Comparison of ENCODE assay signal across 8 mouse cellular contexts in genomic region chr2:68472551-68472910, GRCm38 (mm10). TPM values are rescaled to one million over a fixed set of nuclear protein-coding genes. Genes with fewer than 3 reads are reported as not detected.
DNase-seq lines count a peak whose midpoint lies in the region; ATAC-seq and TF ChIP-seq lines count a peak whose summit lies in the region.

No protein-coding gene starts in this region.

- H3K4me1 ChIP-seq in heart, embryonic 11.5 days (ENCODE audit: control insufficient read depth, insufficient read depth, low read length): peaks cover 17% of the 10 kb centered on the region
- H3K4me1 ChIP-seq in ES-Bruce4 (ENCODE audit: control insufficient read depth, insufficient read depth, low read length): no peaks in the 10 kb centered on the region
- H3K4me1 ChIP-seq in hindbrain, embryonic 10.5 days (replicated peaks): peaks cover 37% of the 10 kb centered on the region
- H3K4me1 ChIP-seq in liver, postnatal 0 days (ENCODE audit: insufficient read depth): peaks cover 7% of the 10 kb centered on the region

- no peaks in the 10 kb centered on the region for H3K9me3 ChIP-seq in heart, embryonic 11.5 days (replicated peaks; ENCODE audit: control insufficient read depth, low read length)
- no peaks in the 10 kb centered on the region for H3K9me3 ChIP-seq in ES-Bruce4 (replicated peaks; ENCODE audit: control insufficient read depth, insufficient read depth, low read length, poor library complexity, severe bottlenecking)
- no peaks in the 10 kb centered on the region for H3K9me3 ChIP-seq in hindbrain, embryonic 10.5 days
- H3K9me3 ChIP-seq in liver, postnatal 0 days (ENCODE audit: low read length): no peaks in the 10 kb centered on the region

- TF ChIP-seq POLR2A in ES-Bruce4 (IDR thresholded peaks at IDR 0.05; ENCODE audit: insufficient read depth, low read length): no peak

- H3K9ac ChIP-seq in heart, embryonic 11.5 days (ENCODE audit: low read depth, low read length): peak overlapping the region; percentile 97
- peak overlapping the region; percentile 85 for H3K9ac ChIP-seq in ES-Bruce4 (ENCODE audit: low read depth, poor library complexity, severe bottlenecking)
- peak overlapping the region; percentile 60; the same call in 1 of the 2 replicates for H3K9ac ChIP-seq in liver, postnatal 0 days (replicated peaks)

- no peak for DNase-seq in heart, postnatal 4 days
- no peak for DNase-seq in hindbrain, embryonic 10.5 days (ENCODE audit: low spot score)
- DNase-seq in liver, postnatal 0 days: no peak
- DNase-seq in frontal cortex, postnatal 10 days (ENCODE audit: low spot score in 2 of 2): no peak
- no peak for DNase-seq in cerebellum, postnatal 25 days
- no peak for DNase-seq in thymus, adult 18-20 months

- H3K36me3 ChIP-seq in heart, embryonic 11.5 days (ENCODE audit: control insufficient read depth, insufficient read depth, low read length): no peaks in the 10 kb centered on the region
- H3K36me3 ChIP-seq in ES-Bruce4 (ENCODE audit: control insufficient read depth, insufficient read depth, low read length, poor library complexity, severe bottlenecking): no peaks in the 10 kb centered on the region
- peaks cover 2% of the 10 kb centered on the region; the same call in 1 of the 2 replicates for H3K36me3 ChIP-seq in hindbrain, embryonic 10.5 days
- no peaks in the 10 kb centered on the region for H3K36me3 ChIP-seq in liver, postnatal 0 days (replicated peaks; ENCODE audit: insufficient read depth, low read length)

- H3K27me3 ChIP-seq in heart, embryonic 11.5 days (ENCODE audit: control insufficient read depth, insufficient read depth, low read length): no peaks in the 10 kb centered on the region
- H3K27me3 ChIP-seq in ES-Bruce4 (ENCODE audit: control insufficient read depth, insufficient read depth, low read length, poor library complexity, severe bottlenecking): peaks cover 8% of the 10 kb centered on the region
- H3K27me3 ChIP-seq in hindbrain, embryonic 10.5 days (ENCODE audit: insufficient read depth, poor library complexity, severe bottlenecking): peaks cover 12% of the 10 kb centered on the region; the same call in 1 of the 2 replicates
- peaks cover 19% of the 10 kb centered on the region for H3K27me3 ChIP-seq in liver, postnatal 0 days (ENCODE audit: insufficient read depth, low read length)

- TF ChIP-seq CTCF in ES-Bruce4 (IDR thresholded peaks at IDR 0.05; ENCODE audit: low read depth, low read length): no peak
- no peak for TF ChIP-seq CTCF in liver, postnatal 0 days (IDR thresholded peaks at IDR 0.05; ENCODE audit: low read depth)

- peak overlapping the region; percentile 93 for H3K4me3 ChIP-seq in heart, embryonic 11.5 days (ENCODE audit: low read depth, low read length)
- H3K4me3 ChIP-seq in ES-Bruce4 (ENCODE audit: low read depth, low read length): peak overlapping the region; percentile 78
- H3K4me3 ChIP-seq in hindbrain, embryonic 10.5 days: peak overlapping the region; percentile 94
- H3K4me3 ChIP-seq in liver, postnatal 0 days (ENCODE audit: low read depth, low read length): peak overlapping the region; percentile 61

- H3K27ac ChIP-seq in heart, embryonic 11.5 days (ENCODE audit: low read depth, low read length): peak overlapping the region; percentile 95
- H3K27ac ChIP-seq in ES-Bruce4 (ENCODE audit: insufficient read depth, low read length): no peak overlapping the region
- peak overlapping the region; percentile 98 for H3K27ac ChIP-seq in hindbrain, embryonic 10.5 days
- peak overlapping the region; percentile 70 for H3K27ac ChIP-seq in liver, postnatal 0 days (ENCODE audit: low read depth)

- WGBS in heart, embryonic 11.5 days (ENCODE audit: insufficient replicate concordance): 3% methylated on average over 5 of the region's 5 CpGs
- WGBS in hindbrain, embryonic 10.5 days: 1% methylated on average over 5 of the region's 5 CpGs
- WGBS in liver, postnatal 0 days (ENCODE audit: insufficient replicate concordance): 10% methylated on average over 5 of the region's 5 CpGs

- no peak for TF ChIP-seq EP300 in ES-Bruce4 (IDR thresholded peaks at IDR 0.05; ENCODE audit: insufficient read depth, low read depth, low read length)
- no peak for TF ChIP-seq EP300 in liver, postnatal 0 days (IDR thresholded peaks at IDR 0.05; ENCODE audit: low read depth)

- peak overlapping the region; percentile 88 for H3K4me2 ChIP-seq in heart, embryonic 11.5 days
- peak overlapping the region; percentile 91 for H3K4me2 ChIP-seq in liver, postnatal 0 days (ENCODE audit: low read depth, low read length)

- ATAC-seq in heart, embryonic 11.5 days (replicated peaks; ENCODE audit: insufficient number of reproducible peaks, low FRiP score, low TSS enrichment): no peak
- no peak for ATAC-seq in liver, postnatal 0 days

RNA-seq across cellular contexts. Expression of gene Stk39, which starts 0.5 kb away (rescaled TPM):
- 58.3 and 66.5 TPM in 2 replicates for polyA plus RNA-seq in heart, embryonic 11.5 days (2014; fragmentation: Nextera tagmentation; extraction: Ambion mirVana)
- 100 to 1,000 TPM; 160 to 163 TPM for total RNA-seq in heart, postnatal 4 days (2021)
- polyA plus RNA-seq in ES-Bruce4 (2011; ENCODE audit: insufficient read depth, insufficient read length, low read depth, missing spikeins): 6.5 and 7.6 TPM in 2 replicates
- polyA plus RNA-seq in hindbrain, embryonic 10.5 days (2016; fragmentation: Nextera tagmentation; extraction: Ambion mirVana): 34.8 and 37.3 TPM in 2 replicates
- 1.7 and 2.5 TPM in 2 replicates for polyA plus RNA-seq in liver, postnatal 0 days (2015; fragmentation: Nextera tagmentation; extraction: Ambion mirVana)
